Comparison of ENCODE assay signal across 7 mouse cellular contexts in genomic region chr3:88191820-88192616, GRCm38 (mm10). TPM values are rescaled to one million over a fixed set of nuclear protein-coding genes. Genes with fewer than 3 reads are reported as not detected.
DNase-seq lines count a peak whose midpoint lies in the region; ATAC-seq and TF ChIP-seq lines count a peak whose summit lies in the region.

No protein-coding gene starts in this region.

- peaks cover 74% of the 10 kb centered on the region for H3K27me3 ChIP-seq in embryonic facial prominence, embryonic 10.5 days (replicated peaks; ENCODE audit: low read depth, poor library complexity, severe bottlenecking)
- H3K27me3 ChIP-seq in kidney, postnatal 0 days (ENCODE audit: insufficient read depth, low read length): peaks cover 9% of the 10 kb centered on the region; the same call in 1 of the 2 replicates

- no peaks in the 10 kb centered on the region for H3K9me3 ChIP-seq in embryonic facial prominence, embryonic 10.5 days
- H3K9me3 ChIP-seq in kidney, postnatal 0 days (replicated peaks; ENCODE audit: low read length): no peaks in the 10 kb centered on the region

- peak; percentile 77 to 78 for DNase-seq in right cerebral cortex, postnatal 10 days (ENCODE audit: low spot score in 2 of 2)
- DNase-seq in right cerebral cortex, postnatal 4 days: no peak
- peak; percentile 68 for DNase-seq in adipocyte (ENCODE audit: low spot score)
- peak; percentile 52 for DNase-seq in embryonic facial prominence, embryonic 10.5 days (ENCODE audit: low spot score)
- DNase-seq in kidney, postnatal 0 days (ENCODE audit: low spot score): peak; percentile 77
- DNase-seq in natural killer cell, adult 2 months (ENCODE audit: low spot score in 2 of 2): no peak

- H3K4me3 ChIP-seq in embryonic facial prominence, embryonic 10.5 days: no peak overlapping the region
- H3K4me3 ChIP-seq in kidney, postnatal 0 days (replicated peaks; ENCODE audit: low read depth, low read length): no peak overlapping the region

- H3K27ac ChIP-seq in embryonic facial prominence, embryonic 10.5 days (replicated peaks): no peak overlapping the region
- no peak overlapping the region for H3K27ac ChIP-seq in kidney, postnatal 0 days

- H3K36me3 ChIP-seq in embryonic facial prominence, embryonic 10.5 days (replicated peaks): no peaks in the 10 kb centered on the region
- H3K36me3 ChIP-seq in kidney, postnatal 0 days (ENCODE audit: insufficient read depth, low read length): no peaks in the 10 kb centered on the region

- no peak for ATAC-seq in kidney, postnatal 0 days (replicated peaks; ENCODE audit: low FRiP score, low read depth)
- 0 out of 2 replicates have a peak, but pooled peaks have one; percentile 28 for ATAC-seq in monocyte, adult 5-6 weeks (replicated peaks; ENCODE audit: insufficient number of reproducible peaks, low FRiP score, low TSS enrichment, poor library complexity, severe bottlenecking)

- H3K4me2 ChIP-seq in kidney, postnatal 0 days (ENCODE audit: low read length): no peak overlapping the region

- H3K9ac ChIP-seq in kidney, postnatal 0 days (ENCODE audit: low read depth, low read length): no peak overlapping the region

- no peaks in the 10 kb centered on the region for H3K4me1 ChIP-seq in embryonic facial prominence, embryonic 10.5 days
- H3K4me1 ChIP-seq in kidney, postnatal 0 days (replicated peaks; ENCODE audit: insufficient read depth, low read length): no peaks in the 10 kb centered on the region

- peak; percentile 92 for TF ChIP-seq CTCF in kidney, postnatal 0 days (IDR thresholded peaks at IDR 0.05; ENCODE audit: low read depth)

- WGBS in embryonic facial prominence, embryonic 10.5 days: 29% methylated on average over 9 of the region's 9 CpGs
- 31% methylated on average over 9 of the region's 9 CpGs for WGBS in kidney, postnatal 0 days

RNA-seq across cellular contexts. Expression of gene Mef2d, which starts 49.8 kb away (rescaled TPM):
- polyA plus RNA-seq in embryonic facial prominence, embryonic 10.5 days (2016; fragmentation: Nextera tagmentation; extraction: Ambion mirVana): 11.1 and 12.1 TPM in 2 replicates
- 14.4 and 16.2 TPM in 2 replicates for polyA plus RNA-seq in kidney, postnatal 0 days (2015; fragmentation: Nextera tagmentation; extraction: Ambion mirVana)
- total RNA-seq in monocyte, adult 5-6 weeks (2017): 94.8 to 111 TPM (median 99.0 TPM) in 3 replicates

Comparison
In these comparisons a context has a peak if more than half of its experiments do, and no peak if none do; other contexts are left out.
1. DNase-seq: peak in right cerebral cortex, postnatal 10 days (2 of 2), adipocyte (single experiment), embryonic facial prominence, embryonic 10.5 days (single experiment) and kidney, postnatal 0 days (single experiment); none in right cerebral cortex, postnatal 4 days (single experiment) and natural killer cell, adult 2 months (0 of 2).